Mouse (Mus musculus): Measurements from ENCODE around the gene Scrt2.
A peak's percentile ranks its signal among the peaks of the same experiment; 100 is the strongest.

Scrt2 gene

DNA sequence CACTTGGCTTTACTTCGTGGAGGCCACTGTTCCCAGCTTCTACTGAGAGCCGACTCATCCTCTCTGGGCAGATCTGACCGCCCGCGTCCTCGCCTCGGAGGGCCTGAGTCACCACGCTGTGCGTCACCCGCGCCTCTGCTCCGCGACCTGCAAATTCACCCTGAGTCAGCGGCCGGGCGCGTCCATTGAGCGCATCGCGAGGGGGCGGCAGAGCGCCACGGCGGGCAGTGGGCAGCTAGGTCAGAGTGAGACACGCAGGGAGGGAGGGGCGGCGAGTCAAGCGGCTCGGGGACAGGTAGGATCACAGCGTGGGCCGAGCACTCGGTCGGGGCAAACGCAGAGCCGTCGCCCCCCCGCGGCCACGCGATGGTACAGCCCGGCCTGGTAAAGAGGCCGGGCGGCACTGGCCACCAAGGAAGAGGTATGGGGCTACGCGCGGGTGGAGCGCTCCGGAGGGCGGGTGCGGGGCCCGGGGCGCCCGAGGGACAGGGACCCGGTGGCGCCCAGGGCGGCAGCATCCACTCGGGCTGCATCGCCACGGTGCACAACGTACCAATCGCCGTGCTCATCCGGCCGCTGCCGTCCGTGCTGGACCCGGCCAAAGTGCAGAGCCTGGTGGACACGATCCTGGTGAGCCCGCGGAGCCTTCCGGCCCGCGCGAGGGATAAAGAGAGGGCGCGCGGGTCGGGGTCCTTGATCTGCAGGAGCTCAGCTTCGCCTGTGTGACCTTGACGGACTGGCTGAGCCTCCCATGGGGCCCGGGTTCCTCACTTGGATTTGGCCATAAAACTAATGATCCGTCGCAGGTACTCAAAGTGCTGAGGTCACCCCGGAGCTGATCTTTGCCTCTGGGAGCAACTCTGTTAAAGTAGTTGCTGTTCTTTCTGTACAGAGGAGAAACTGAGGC is 24.2 kb downstream of the Scrt2 start, which contains the start of gene Srxn1:
Gene Srxn1 (plus strand): TSS at position 199 of the 907 bp plus-strand sequence.
- DNase-seq (ENCODE audit: low spot score in 2 of 2) = peak; percentile 84 to 86

DNA sequence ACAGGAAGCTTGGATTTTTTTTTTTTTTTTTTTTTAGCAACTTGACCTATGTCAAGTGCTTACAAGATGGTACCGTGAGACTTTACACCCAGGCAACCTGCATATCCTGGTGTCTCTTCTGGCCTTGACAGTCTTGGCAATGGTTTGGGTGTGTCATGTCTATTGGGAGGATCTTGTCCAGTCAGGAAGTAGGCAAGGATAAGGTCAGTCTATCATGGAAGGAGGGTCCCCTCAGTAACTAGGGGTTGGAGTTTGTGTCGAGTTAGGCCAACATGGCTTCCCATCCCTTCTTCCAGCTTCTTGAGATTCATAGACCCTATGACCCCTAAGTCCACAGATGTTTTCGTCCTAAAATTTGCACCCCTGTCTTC is 24.9 kb downstream of the Scrt2 start:
- DNase-seq (ENCODE audit: low spot score in 2 of 2) = no peak

DNA sequence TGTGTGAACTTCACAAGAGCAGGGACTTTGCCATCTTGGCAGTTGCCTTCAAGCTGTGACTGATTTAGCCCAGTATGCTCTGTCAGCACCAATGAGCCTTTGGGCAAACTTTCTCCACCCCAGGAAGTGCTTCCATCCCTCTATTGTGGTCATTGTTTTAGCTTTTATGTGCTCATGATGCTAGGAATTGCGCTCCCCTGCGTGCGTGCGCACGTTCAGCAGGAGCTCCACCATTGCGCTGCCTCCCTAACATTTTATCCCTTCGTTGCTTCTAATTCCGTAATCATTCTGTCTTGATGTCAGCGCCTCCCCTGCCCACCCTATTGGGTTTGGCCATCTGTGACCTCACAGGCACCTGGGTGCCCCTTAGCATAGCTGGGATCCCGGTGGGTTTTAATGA is 25.3 kb downstream of the Scrt2 start:
- DNase-seq (ENCODE audit: low spot score in 2 of 2) = no peak

DNA sequence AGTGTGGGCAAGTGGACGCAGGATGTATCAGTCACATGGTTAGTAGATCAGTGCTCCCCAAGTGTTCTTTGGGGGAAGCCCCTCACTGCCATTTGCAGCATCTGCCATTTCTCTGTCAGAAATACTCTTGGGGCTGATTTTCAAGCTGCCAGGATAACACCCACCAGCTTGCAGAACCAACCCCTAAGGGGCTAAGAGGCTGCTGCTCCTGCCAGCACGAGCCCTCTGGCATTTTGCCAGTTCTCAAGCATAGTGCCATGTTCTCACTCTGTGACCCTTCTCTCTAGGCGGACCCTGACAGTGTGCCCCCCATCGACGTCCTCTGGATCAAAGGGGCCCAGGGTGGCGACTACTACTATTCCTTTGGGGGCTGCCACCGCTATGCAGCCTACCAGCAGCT is 27.4 kb downstream of the Scrt2 start:
- DNase-seq (ENCODE audit: low spot score in 2 of 2) = no peak

DNA sequence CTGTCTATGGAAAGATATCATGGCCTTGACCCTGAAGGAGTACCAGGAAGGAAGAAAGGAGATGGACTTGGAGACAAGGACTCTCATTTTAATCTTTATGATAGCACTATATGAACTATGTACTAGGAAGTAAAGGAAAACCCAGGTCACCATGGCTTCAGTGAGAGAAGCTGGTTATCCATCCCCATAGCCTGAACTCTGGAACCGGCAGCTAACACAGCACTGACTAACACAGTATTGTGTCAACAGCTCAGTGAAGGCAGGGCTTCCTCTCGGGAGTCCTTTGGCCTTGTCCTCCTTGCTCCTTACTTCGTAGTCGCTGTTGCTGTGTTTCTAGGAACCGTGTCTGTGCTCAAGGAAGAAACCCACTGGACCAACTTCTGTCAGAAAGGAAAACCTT is 28.1 kb downstream of the Scrt2 start:
- no peak for DNase-seq (ENCODE audit: low spot score in 2 of 2)

DNA sequence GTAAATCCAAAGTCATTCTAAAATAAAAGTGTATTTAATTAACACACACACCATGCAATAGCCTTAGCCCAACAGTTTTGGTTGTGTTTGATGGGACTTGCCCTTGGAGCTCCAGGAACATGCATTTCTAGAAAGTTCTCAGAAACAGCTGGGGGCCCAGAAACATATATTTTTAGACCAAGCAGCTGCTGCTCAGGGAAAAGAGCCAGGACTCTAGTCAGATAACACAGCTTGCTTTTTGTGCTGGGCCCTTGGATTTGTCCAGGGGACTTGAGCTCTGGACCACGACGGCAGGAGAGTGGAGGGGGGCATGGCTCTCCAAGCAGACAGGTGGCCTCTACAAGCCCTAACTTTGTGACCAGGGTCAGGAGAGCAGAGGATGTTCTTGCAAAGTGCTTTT is 30.0 kb downstream of the Scrt2 start:
- DNase-seq (ENCODE audit: low spot score in 2 of 2) = no peak

DNA sequence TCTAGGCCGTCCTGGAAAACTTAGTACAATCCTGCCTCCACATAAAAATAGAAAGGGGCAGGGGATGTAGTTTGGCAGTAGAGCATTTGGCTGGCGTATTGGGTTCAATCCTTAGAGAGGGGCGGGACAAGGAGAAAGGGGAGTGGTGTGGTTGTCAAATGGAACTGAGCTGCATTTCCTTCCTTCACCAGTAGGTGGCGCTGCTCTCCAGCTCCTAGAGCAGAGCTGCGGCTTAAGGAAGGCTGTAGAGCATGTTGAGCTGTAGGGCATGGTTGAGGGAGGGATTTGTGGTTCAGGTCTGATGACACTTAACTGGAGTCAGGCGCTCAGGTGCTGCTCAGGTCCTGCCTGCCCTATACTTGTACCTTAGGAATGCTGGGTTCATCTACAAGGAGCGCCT is 30.6 kb downstream of the Scrt2 start:
- peak; percentile 81 to 86 for DNase-seq (ENCODE audit: low spot score in 2 of 2)

DNA sequence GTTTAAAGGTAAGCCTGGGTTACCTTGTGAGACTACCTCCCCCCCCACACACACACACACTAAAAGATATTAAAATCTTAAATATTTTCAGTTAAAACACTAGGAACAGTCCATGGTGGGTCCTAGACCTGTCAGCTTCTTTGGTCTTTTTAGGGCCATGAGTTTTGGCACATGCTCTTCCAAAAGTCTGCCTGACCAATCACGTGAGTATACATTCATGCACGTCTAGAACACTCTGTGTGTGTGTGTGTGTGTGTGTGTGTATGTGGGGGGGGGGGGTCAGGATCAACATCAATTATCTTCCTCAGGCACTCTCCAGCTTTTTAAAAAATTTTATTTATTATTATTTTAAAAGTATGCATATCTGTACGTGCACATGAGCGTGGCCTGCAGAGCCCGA is 31.2 kb downstream of the Scrt2 start:
- no peak for DNase-seq (ENCODE audit: low spot score in 2 of 2)

DNA sequence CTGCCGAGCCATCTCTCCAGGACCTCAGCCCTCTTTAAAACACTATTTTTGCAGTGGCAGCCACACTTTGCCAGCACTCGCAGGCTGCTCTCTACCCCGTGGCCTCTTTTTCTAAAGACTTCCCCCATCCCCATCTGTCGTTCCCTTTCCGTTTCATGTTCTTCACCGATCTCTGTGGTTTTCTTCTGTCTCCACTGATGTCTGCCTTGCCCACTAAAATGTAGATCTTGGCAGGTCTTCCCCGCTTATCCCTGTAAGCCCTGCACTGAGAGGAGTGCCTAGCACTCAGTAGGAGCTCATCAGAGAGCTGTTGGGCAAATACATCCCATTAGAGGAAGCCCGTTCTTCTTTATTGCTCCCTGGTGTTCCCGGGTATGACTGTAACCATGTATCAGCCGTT is 31.6 kb downstream of the Scrt2 start:
- peak in 1 of 2 experiments; percentile 66 for DNase-seq (ENCODE audit: low spot score in 2 of 2)

DNA sequence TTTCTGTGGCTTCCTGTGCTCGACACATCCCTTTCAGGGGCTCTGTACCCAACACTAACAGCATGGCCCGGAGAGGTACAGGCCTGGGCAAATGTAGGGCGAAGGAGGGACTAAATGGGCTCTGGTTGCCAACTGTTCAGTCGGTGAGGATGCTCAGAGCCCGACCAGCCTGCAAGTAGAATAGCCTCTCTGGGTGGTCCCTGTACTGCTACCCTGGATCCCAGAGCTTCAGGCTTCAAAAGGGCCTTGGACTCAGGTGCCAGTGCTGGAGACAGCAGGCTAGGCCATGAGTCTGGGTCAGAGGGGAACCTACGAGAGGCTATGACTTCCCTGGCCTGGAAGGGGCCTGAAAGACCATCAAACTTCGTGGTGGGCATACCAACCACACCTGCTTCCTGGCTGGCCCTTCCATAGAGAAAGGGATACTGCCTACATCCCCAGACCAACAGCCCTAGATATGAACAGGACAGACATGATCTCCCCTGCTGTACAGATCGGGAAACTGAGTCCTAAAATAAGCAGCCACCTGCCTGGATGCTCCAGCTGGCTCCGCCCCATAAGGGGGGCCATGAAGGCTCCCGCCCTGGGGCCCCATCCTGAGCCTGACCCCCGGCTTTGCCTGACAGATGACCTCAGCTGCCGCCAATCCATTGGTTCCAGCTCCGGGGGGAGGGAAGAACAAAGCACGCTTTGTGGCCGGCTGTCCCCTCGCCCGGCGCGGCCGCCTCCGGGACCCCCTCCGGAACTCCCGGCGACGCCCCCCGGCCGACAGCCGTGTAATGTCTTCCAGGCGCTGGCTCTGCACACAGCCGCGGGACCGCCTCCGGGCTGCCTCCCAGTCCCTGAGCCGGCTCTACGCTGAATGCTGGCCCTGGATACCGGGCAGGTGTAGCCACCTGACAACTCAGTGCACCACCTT is 33.0 kb downstream of the Scrt2 start:
- DNase-seq (ENCODE audit: low spot score in 2 of 2) = no peak

DNA sequence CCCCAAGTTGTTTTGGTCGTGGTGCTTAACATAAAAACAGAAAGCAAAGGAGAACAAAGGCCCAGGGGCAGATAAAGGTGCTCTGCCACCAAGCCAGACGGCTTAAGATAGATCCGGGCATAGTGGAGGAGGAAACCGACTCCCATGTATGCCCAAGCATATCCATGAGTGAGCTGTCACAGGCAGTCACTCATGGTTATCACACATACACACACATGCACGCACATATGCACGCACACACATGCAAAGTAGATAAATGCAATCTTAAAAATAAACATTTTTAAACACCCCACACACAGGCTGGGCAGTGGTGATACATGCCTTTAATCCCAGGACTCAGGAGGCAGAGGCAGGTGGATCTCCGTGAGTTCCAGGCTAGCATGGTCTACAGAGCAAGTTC is 36.4 kb downstream of the Scrt2 start:
- DNase-seq (ENCODE audit: low spot score in 2 of 2) = no peak

DNA sequence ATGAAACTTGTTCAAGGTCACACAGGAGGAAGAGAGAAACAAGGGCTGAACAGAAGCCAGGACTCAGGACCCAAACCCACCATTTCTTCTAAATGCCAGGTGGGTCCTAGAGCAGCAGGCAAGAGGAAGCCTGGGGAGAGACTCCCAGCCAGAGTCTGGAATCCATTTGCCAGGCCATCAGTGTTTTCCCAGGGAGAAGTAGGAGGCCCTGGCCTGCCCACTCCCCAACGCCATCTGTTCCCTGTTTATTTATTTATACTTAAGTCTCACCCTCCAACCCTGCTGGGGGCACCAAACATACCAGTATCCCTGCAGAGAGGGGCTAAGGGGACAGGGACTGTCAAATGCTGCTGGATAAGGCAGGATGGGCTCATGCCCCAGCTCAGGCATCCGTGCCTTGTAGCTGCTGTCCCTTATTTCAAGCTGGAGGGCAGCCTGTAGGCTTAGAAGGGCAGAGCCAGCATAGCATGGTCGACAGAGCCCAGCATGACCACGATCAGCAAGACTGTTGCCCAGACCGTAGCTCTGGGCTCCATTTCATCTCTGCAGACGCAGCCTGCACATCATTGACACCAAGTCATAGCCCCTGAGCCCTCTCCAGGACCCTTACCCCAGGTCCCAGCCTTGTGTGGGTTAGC is 38.0 kb downstream of the Scrt2 start:
- no peak for DNase-seq (ENCODE audit: low spot score in 2 of 2)

DNA sequence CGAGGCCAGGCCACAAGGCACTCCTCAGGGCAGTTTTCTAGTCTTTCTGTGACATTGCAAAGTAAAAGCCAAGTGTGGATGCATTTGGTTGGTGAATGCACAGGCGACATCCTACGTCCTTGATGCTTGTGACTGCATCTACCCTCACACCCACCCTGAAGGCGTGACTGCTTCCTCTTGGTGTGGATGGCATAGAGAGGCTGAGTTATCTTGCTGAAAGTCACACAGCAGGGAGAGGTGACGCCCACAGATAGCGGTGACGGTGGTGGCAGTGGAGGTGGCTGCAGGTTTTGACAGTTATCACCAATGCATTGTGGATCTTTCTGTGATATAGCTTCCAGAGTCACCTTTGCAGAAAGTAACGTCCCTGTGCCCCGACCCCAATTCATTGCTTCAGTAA is 41.6 kb downstream of the Scrt2 start:
- DNase-seq (ENCODE audit: low spot score in 2 of 2) = no peak

DNA sequence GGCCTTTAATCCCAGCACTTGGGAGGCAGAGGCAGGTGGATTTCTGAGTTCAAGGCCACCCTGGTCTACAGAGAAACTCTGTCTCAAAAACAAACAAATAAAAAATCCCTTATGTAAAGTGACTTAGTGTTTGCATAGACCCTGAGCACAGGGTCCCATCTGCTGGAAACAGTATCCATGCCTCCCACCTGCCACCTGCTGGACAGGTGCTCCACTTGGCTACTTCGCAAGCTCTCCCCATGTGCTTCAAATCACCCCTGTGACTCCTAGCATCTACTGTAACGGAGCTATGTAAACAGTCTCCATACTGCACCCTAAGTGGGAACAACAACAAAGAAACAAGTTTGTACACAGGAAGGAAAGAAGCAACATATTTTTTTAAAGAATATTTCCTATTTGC is 47.3 kb downstream of the Scrt2 start:
- DNase-seq (ENCODE audit: low spot score in 2 of 2) = no peak

DNA sequence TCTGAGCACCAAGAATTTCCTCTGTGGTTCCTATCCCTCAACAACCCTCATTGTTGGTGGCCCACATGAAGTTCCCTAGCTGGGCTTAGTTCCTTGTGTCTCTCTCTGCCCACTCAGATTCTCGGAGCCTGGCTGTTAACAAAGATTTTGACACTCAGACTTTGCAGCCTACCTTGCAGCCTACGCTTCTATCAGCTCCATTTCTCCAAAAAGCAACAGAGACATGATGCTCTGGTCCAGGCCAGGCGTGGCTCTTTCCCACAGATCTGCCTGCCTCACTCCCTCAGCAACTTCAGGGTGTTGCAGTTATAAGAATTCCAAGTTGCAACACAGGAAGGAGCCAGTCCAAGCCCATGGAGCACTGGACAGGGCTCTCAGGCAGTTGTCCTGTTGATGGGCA is 48.4 kb downstream of the Scrt2 start:
- peak; percentile 32 to 74 for DNase-seq (ENCODE audit: low spot score in 2 of 2)

DNA sequence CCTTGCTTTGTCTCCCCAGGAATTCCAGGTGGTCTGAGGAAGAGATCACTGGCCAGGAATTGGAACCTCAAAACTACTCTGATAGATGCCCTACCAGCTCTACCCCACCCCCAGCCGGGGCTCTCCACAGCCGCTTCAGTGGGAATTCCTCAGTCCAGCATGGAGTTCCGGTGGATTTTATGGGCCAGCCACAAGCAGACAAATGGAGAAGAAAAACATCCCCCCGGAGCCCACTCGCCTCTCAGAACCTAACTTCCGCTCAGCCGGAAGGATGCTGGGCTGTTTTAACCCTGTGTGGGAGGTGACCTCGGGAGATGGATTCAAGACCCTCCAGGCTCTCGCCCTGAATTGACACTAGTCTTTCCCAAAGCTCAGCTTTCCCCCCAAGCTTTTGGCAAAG is 50.7 kb downstream of the Scrt2 start:
- DNase-seq (ENCODE audit: low spot score in 2 of 2) = no peak

DNA sequence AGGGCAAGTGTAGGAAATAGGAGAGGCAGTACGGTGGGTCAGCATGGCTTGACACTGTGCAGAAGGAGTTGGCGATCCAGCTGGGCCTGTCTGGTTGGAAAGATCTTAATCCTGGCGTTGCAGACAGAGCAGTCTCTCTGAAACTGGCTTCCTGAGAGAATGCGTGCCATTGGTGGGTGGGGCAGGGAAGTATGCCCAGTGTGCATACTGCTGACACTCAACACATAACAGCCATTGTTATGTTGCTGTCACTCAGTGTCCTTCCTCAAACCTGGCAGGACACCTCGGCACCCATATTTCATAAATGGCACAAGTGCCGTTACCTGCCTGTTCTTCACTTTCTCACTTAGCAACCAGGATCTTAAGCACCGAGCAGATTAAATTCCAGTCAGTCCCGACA is 51.4 kb downstream of the Scrt2 start:
- no peak for DNase-seq (ENCODE audit: low spot score in 2 of 2)

DNA sequence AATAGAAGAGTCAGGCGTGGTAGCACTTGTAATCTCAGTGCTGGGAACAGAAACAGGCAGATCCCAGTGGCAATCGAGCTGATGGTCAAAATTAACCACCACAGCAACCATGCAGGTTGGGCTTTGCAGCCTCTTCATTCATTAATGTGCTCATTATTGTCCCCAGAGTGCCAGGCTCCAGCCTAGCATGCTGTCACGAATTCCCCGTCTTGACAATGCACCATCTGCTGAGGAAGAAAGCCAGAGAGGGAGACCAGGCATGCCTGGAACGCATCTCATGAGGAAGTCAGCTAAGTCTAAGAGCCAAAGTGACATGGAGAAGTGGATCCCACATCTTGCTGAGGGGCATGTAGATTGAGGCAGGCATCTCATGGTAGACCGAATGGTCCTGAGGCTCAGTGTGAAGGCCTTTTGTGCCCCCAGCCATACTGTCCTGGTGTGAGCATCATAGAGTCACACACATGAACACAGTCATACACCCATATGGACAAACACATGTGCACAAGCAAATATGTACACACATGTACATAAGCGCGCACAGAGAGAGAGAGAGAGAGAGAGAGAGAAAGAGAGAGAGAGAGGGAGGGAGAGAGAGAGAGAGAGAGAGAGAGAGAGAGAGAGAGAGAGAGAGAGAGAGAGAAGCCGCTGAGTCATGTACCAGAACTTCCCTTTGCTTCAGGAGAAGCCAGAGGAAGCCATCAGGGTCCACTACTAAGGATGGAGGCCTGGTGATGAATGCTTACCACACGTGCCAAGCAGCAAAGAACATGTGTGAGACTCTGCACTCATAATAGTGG is 58.1 kb downstream of the Scrt2 start:
- no peak for DNase-seq (ENCODE audit: low spot score in 2 of 2)

DNA sequence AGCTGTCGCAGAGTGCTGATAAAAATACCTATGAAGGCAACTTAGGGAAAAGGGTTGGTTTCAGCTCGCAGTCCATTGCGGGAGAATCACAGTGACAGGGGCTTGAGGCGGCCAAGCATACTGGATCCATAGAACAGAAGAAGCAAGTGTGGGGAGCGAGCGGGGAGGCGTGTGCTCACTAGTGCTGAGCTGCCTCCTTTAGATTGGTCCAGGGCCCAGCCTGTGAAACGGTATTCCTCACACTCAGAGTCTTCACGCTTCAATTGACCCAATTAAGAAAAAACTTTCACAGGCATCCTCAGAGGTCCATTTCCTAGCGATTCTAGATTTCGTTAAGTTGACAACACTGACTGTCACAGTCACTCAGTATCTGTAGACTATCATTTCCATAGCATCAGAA is 59.6 kb downstream of the Scrt2 start:
- DNase-seq (ENCODE audit: low spot score in 2 of 2) = no peak

DNA sequence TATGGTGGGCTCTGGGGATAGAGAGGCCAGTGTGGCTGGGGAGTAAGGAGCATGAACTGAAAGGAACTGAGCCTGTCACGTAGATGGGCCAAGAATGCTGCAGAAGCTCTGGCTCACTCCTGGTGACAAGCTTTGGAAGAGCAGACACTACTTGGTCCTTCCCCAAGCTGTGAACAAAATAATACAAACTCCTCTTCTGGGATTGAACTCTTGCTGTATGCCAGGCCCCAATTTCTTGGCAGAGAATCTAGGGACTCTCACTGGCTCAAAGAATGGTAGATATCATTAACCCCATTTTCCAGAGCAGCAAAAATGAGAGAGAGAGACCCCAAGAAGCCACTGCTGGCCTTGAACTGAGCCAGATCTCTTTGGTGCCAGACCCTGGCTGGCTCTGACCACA is 60.2 kb downstream of the Scrt2 start:
- DNase-seq (ENCODE audit: low spot score in 2 of 2) = no peak

DNA sequence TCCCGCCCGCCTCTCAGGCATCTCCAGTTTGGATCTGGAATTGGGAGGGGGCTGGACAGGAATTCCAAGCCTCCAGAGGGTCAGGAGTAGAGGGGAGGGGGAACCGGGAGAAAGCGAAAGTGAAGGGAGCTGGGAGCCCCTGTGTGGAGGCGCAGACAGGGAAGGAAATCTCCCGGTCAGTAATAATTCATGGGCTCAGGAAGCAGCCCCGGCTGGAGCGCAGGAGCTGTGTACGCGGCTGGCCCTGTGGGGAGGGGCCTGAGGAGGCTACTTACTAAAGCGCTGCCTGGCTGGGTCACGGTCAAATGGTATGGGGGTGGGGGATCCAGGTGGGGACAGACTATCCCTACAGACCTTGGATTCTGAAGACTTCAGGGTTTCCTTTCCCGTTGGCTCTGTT is 60.7 kb downstream of the Scrt2 start:
- DNase-seq (ENCODE audit: low spot score in 2 of 2) = no peak
